Mouse (Mus musculus) brown adipose tissue, adult 24 weeks (tissue): ENCODE measurements around the gene Drc7. TPM values are rescaled to one million over a fixed set of nuclear protein-coding genes. Genes with fewer than 3 reads are reported as not detected.

ENCODE experiments used
- H3K27ac ChIP-seq: fragments of 200-500 bp; replicated peaks from 2 replicates; pipeline ENCODE4 v1.5.1; 2012; ENCODE audit warnings: low read depth, mild to moderate bottlenecking, low read length
- H3K4me1 ChIP-seq: fragments of 200-500 bp; 2 replicates; pipeline ENCODE4 v1.6.1; 2012; ENCODE audit warnings: low read length, mixed read lengths; ENCODE audit not compliant: control insufficient read depth, insufficient read depth, insufficient read length
- H3K4me3 ChIP-seq: fragments of 200-500 bp; 2 replicates; pipeline ENCODE4 v1.5.1; 2012; ENCODE audit warnings: low read depth, mild to moderate bottlenecking, low read length, moderate library complexity; ENCODE audit not compliant: insufficient read depth
- polyA plus RNA-seq: library from polyadenylated mRNA; stranded (reverse); fragments of >200 nt; gene quantifications from 2 replicates; pipeline ENCODE4 v1.2.4, GENCODE M21; 2012; ENCODE audit not compliant: missing spikeins, insufficient read depth, insufficient read length

Gene Drc7
- polyA plus RNA-seq, 1 experiment = not detected

DNA sequence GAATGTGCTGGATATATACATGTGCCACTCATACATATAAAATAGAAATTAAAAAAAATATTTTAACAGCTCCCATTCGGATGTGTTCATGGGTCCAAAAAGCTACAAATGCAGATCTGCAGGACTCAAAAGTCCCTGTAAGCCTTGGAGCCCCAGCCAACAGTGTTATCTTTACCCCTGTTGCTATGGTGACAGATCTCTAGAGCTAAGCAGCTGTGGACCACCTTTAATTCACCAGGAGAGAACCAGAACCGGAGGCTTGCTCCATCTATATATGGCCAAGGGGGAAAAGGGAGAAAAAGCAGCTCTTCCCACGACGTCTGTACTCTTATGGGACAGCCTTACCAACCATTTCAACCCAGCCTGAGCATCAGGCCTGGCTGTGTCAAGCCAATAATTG lies 10.1 kb upstream of the Drc7 start:
- no peaks in the 10 kb centered on the region for H3K4me1 ChIP-seq
- no peak overlapping the region for H3K4me3 ChIP-seq
- H3K27ac ChIP-seq = no peak overlapping the region

- Histone ChIP-seq H3K4me1 (no peaks in the 10 kb centered on the region), H3K27ac (no peak overlapping the region), H3K4me3 (no peak overlapping the region)
These were observed 7.9 kb upstream of the Drc7 start for GRCm38 (mm10) chr8:95046982-95047381.

DNA sequence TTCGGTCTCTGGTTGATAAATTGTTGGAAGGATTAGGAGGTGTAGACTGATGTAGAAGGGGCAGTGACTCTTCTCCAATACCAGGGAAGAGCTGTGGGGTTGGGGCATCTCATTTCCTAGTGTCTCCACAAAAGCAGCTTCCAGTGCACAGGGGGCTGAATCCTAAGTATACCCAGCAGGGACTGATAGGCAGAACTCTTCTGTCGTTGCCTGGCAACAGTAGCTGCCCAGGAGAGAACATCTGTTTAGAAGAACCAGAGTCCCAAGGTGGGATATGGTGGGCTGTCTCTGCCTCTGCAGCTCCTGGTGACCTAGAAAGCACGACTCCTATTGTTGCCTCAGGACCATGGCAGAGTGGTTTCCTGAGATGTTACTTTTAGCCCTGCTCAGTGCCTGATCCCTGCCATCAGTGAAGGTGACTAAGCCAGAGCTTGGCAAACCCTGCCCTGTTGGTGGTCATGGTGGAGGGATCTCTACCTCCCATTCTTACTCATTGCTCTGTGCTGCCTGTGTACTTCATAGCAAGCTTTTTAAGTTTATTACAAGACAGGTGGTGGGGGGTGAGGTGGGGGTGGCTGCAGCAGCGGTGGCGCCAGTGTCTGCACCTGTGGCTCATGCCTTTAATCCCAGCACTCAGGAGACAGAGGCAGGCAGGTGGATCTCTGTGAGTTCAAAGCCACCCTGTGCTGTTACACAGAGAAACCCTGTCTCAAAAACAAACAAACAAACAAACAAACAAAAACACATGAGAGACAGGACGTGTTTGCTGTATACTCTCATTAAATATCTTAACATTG lies 6.8 kb upstream of the Drc7 start:
- Histone ChIP-seq H3K27ac (no peak overlapping the region), H3K4me1 (no peaks in the 10 kb centered on the region), H3K4me3 (no peak overlapping the region)

- no peak overlapping the region for H3K4me3 ChIP-seq
- H3K27ac ChIP-seq = no peak overlapping the region
- no peaks in the 10 kb centered on the region for H3K4me1 ChIP-seq
These were observed 5.3 kb upstream of the Drc7 start for GRCm38 (mm10) chr8:95049636-95050035.

GRCm38 (mm10) chr8:95054438-95054837 lies 465 bp upstream of the Drc7 start:
- no peak overlapping the region for H3K27ac ChIP-seq
- H3K4me1 ChIP-seq = no peaks in the 10 kb centered on the region
- H3K4me3 ChIP-seq = no peak overlapping the region

DNA sequence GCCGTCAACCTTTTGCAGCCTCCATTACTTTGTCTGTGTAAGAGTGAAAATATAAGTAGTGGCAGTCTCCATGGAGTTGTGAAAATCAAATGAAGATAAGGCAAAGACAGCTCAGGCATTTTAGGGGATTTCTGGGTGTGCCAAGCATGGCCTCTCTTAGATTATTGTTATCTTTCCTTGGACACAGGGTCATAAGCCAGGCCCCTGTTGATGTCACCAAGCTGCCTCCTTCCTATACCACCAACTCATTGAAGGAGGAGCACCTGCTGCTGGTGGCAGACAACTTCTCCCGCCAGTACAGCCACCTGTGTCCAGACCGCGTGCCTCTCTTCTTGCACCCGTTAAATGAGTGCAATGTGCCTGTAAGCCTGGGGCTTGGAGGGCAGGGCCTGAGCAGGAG lies 1.5 kb downstream of the Drc7 start:
- Histone ChIP-seq H3K27ac (no peak overlapping the region), H3K4me3 (no peak overlapping the region), H3K4me1 (no peaks in the 10 kb centered on the region)

DNA sequence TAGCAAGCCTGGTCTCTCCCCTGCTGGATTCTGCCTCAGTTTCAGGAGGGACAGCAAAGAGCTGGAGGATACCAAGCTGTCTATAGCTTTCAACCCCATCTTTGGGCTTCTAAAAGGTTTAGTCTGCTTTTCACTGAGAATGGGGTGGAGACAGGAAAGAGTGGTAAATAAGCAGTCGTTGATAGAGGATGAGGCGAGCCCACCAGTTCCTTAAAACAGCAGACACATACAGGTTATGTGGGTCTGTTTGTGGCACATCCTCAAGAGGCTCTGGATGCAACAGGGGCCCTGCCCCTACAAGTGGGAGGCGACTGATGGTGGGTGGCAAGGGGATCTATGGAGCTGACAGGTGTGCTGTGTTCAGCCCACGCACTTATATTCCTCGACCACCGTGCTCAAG lies 3.8 kb downstream of the Drc7 start:
- Histone ChIP-seq H3K4me3 (no peak overlapping the region), H3K4me1 (no peaks in the 10 kb centered on the region), H3K27ac (no peak overlapping the region)

GRCm38 (mm10) chr8:95059812-95060533 lies 5.1 kb downstream of the Drc7 start:
- no peaks in the 10 kb centered on the region for H3K4me1 ChIP-seq
- H3K4me3 ChIP-seq = no peak overlapping the region
- H3K27ac ChIP-seq = no peak overlapping the region

DNA sequence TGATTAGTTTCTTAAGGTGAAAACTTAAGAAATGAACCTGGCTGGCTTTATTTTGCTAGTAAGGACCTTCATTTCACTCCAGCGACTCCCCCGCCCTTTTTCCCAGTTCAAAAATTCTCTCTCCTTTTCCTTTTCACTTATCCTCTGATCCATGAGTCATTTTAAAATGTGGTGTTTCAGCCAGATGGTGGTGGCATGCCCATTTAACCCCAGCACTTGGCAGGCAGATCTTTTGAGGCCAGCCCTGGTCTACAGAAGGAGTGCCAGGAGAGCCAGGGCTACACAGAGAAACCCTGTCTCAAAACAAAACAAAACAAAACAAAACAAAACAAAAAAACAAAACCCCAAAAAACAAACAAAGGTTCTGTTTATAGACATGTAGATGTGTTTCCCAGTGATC lies 9.6 kb downstream of the Drc7 start:
- no peak overlapping the region for H3K4me3 ChIP-seq
- no peak overlapping the region for H3K27ac ChIP-seq

GRCm38 (mm10) chr8:95067582-95067981 lies 12.7 kb downstream of the Drc7 start:
- Histone ChIP-seq H3K4me3 (no peak overlapping the region), H3K4me1 (no peaks in the 10 kb centered on the region), H3K27ac (no peak overlapping the region)

More for the DNA sequence above, 9.6 kb downstream of the Drc7 start:
- no peaks in the 10 kb centered on the region for H3K4me1 ChIP-seq

DNA sequence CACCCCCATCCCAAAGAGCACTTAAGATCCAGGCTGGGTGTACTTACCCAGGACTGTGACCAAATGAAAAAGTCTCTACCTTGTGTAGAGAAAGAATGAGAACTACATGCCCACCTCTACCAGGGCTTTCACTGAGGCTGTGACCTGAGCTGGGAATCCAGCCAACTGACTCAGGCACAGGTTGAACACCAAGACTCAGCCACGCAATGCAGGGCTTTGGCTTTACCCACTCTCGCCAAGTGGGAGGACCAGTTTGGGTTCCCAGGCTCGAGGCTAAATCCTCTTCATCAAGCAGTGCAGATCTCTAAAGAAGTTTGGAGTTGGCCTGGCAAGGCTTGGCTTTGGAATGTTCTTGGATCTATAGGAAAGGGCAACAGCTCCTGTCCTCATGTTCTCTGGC lies 20.6 kb downstream of the Drc7 start:
- Histone ChIP-seq H3K4me1 (no peaks in the 10 kb centered on the region), H3K4me3 (no peak overlapping the region), H3K27ac (no peak overlapping the region)

GRCm38 (mm10) chr8:95076151-95076550 lies 21.2 kb downstream of the Drc7 start:
- Histone ChIP-seq H3K4me3 (no peak overlapping the region), H3K27ac (no peak overlapping the region), H3K4me1 (no peaks in the 10 kb centered on the region)

DNA sequence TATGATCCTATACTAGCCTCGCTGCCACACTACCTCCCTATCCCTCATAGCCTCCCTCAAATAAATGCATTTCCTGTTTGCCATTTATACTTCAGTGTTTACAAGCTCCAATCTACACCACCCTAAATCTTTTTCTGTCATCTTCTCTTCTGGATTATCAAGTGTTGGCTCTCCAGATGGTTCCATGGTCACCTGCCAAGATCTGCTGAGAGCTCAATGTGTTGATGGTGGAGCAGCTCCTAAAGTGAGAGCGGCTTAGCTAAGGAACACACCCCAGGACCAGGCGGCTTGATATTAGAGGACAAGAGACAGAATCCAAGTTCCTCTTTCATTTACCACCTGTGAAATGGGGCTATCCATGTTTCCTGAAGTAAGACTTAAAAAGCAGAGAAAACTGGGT lies 23.2 kb downstream of the Drc7 start:
- H3K4me1 ChIP-seq = no peaks in the 10 kb centered on the region
- no peak overlapping the region for H3K27ac ChIP-seq
- H3K4me3 ChIP-seq = no peak overlapping the region

- H3K4me1 ChIP-seq = no peaks in the 10 kb centered on the region
- no peak overlapping the region for H3K27ac ChIP-seq
These were observed 24.4 kb downstream of the Drc7 start for GRCm38 (mm10) chr8:95079305-95079704.

GRCm38 (mm10) chr8:95080381-95081341 lies 25.8 kb downstream of the Drc7 start, which contains the start of gene Katnb1:
TSS of gene Katnb1 (plus strand) at chr8:95081186.
- Histone ChIP-seq H3K4me3 (peak within 1 kb of the TSS; percentile 81), H3K4me1 (no peaks in the 10 kb centered on the region), H3K27ac (peak within 1 kb of the TSS; percentile 91)

More at GRCm38 (mm10) chr8:95079305-95079704, 24.4 kb downstream of the Drc7 start:
- H3K4me3 ChIP-seq = no peak overlapping the region
